Mouse (Mus musculus) brain, adult 10 weeks (tissue): ENCODE measurements around the gene Hoxb2. TPM values are rescaled to one million over a fixed set of nuclear protein-coding genes. Genes with fewer than 3 reads are reported as not detected.

Experiments used
- polyA plus RNA-seq: library from polyadenylated mRNA; stranded (reverse); fragments of 350-450 nt; fragmentation: Illumina TruSeq; extraction: RNeasy Lipid Tissue Mini Kit (QIAGEN cat#74804); gene quantifications from one replicate; pipeline ENCODE4 v1.2.3, GENCODE M21; 2015; ENCODE audit warnings: low read depth, low replicate concordance

The Hoxb2 gene
- not detected for polyA plus RNA-seq

DNA sequence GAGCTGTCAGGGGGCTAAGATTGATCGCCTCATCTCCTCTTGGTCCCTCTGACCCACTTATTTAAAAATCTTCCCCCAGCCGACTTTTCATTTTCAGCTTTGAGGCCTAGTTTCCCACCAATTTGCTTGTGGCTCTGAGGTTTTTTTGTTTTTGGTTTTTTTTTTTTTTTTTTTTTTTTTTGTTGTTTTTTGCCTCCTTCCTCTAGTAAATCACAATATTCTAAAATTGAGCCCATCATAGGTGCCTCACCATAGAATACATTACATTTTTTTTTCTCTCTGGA lies at the start of gene Hoxb2:
Gene Hoxb2, plus strand, starts transcription at position 185 of the 284 bp plus-strand sequence.

GRCm38 (mm10) chr11:96303151-96304099 lies 46.9 kb upstream of the Hoxb2 start, which contains the start of gene Hoxb5:
Hoxb5 (plus strand) TSS chr11:96303336.

DNA sequence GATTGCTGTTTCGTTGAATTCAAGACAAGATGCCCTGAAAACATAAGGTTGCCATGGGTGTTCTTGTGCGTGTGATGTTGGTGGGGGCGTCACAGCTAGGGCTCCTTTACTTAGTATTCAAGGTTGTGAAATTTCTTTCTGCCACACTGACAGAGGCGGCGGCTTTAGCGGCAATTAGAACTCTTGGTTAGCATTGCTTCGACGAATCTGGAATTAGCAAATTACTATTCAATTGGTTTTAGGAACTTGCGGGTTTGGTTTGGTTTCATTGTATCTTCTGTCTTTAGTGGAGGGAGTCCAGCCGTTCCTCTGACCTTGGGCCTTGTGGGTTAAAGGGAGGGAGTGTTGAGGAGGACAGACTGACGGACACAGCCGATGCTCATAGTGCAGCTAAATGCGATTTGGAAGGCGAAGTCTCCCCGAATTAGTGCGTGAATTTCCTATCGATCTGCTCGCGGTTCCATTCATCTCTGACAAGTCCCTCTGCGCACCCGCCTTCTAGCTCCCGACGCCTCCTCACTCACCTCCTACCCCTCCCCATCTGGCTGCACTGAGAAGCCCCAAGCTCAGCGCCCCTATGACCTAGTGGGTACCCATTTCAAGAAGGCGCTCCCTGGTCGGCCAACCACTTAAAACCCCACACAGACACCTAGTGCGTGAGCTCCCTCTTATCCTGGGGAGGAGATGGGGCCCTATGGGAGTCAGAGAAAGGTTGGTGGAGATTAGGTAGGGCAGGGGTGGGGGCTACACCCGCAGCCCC lies 32.5 kb upstream of the Hoxb2 start, which contains the start of gene Hoxb4:
Gene Hoxb4, plus strand, starts transcription at position 660 of the 760 bp plus-strand sequence.

GRCm38 (mm10) chr11:96323154-96323553 lies 27.2 kb upstream of the Hoxb2 start, which contains the start of gene Hoxb3:
Hoxb3 (plus strand) TSS chr11:96323326.

DNA sequence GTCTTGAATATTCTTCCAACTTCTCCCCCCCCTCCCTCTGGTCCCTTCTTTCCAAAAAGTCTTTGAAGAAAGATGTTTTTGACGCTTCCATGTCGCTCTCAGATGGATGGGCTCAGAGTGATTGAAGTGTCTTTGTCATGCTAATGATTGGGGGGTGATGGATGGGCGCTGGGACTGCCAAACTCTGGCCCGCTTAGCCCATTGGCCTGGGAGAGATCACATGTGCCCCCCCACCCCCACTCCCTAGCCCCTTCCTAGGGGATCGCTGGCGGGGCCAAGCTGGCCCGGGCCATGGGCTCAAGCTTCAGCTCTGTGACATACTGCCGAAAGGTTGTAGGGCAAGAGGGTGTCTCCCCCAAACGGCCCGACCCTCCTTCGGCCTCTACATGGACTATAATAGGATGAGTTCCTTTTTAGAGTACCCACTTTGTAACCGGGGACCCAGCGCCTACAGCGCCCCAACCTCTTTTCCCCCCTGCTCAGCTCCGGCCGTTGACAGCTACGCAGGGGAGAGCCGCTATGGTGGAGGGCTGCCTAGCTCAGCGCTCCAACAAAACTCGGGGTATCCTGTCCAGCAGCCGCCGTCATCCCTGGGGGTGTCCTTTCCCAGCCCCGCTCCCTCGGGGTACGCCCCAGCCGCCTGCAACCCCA lies 15.2 kb downstream of the Hoxb2 start, which contains the start of gene Hoxb1:
Gene Hoxb1, plus strand, starts transcription at position 312 of the 651 bp plus-strand sequence.

Other genes with a start within 250 kb of the Hoxb2 start
- not detected for gene Calcoco2, start 238.6 kb upstream of the Hoxb2 start, polyA plus RNA-seq
- 0.59 TPM for gene Ttll6, start 216.7 kb upstream of the Hoxb2 start, polyA plus RNA-seq
- gene Hoxb13, start 156.2 kb upstream of the Hoxb2 start, polyA plus RNA-seq: not detected
- gene Hoxb9, start 79.1 kb upstream of the Hoxb2 start, polyA plus RNA-seq: not detected
- not detected for gene Hoxb8, start 68.6 kb upstream of the Hoxb2 start, polyA plus RNA-seq
- gene Hoxb7, start 63.9 kb upstream of the Hoxb2 start, polyA plus RNA-seq: not detected
- gene Hoxb6, start 58.0 kb upstream of the Hoxb2 start, polyA plus RNA-seq: not detected
- gene Hoxb5, start 47.2 kb upstream of the Hoxb2 start, polyA plus RNA-seq: not detected
- gene Hoxb4, start 32.3 kb upstream of the Hoxb2 start, polyA plus RNA-seq: not detected
- gene Hoxb3, start 27.2 kb upstream of the Hoxb2 start, polyA plus RNA-seq: not detected
- gene Hoxb1, start 15.2 kb downstream of the Hoxb2 start, polyA plus RNA-seq: not detected
- 2.9 TPM for gene Skap1, start 114.1 kb downstream of the Hoxb2 start, polyA plus RNA-seq